In the genomic region with DNA sequence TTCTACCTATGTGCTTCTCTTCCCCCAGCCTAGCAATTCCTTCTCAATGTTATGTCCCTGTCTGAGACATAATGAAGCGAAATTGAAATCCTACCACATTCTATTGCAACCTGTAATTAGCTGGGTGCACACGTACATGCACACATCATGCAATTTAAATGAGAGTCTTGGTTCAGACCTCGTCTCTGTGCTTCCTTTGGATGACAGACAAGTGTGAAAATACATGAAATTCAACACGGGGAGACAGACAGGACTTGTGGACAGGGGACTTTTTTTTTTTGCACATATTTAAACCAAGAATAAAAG, we compare ENCODE assay signal across 12 mouse cellular contexts.
A peak's percentile ranks its signal among the peaks of the same experiment; 100 is the strongest.
DNase-seq lines count a peak whose midpoint lies in the region; ATAC-seq and TF ChIP-seq lines count a peak whose summit lies in the region.
"Had no signal": no experiment of that assay in that cellular context is flagged by ENCODE, and none has a peak within 500 bp of the region (broad histone marks: within the 10 kb centered on the region; RNA-seq: fewer than 3 reads in every experiment).

No protein-coding gene starts in this region.

- no peaks in the 10 kb centered on the region for H3K9me3 ChIP-seq in forebrain, embryonic 14.5 days (replicated peaks; ENCODE audit: control insufficient read depth, low read length)
- no peaks in the 10 kb centered on the region for H3K9me3 ChIP-seq in hindbrain, embryonic 16.5 days (ENCODE audit: control insufficient read depth, low read length)
- no peaks in the 10 kb centered on the region for H3K9me3 ChIP-seq in neural tube, embryonic 12.5 days
- no peaks in the 10 kb centered on the region for H3K9me3 ChIP-seq in heart, embryonic 11.5 days (replicated peaks; ENCODE audit: control insufficient read depth, low read length)
- H3K9me3 ChIP-seq: lung, embryonic 15.5 days had no signal

- no peaks in the 10 kb centered on the region for H3K27me3 ChIP-seq in forebrain, embryonic 14.5 days (replicated peaks; ENCODE audit: control insufficient read depth, insufficient read depth, low read length)
- no peaks in the 10 kb centered on the region for H3K27me3 ChIP-seq in hindbrain, embryonic 16.5 days (replicated peaks; ENCODE audit: control insufficient read depth, insufficient read depth, low read length)
- no peaks in the 10 kb centered on the region for H3K27me3 ChIP-seq in neural tube, embryonic 12.5 days (replicated peaks)
- H3K27me3 ChIP-seq in heart, embryonic 11.5 days (ENCODE audit: control insufficient read depth, insufficient read depth, low read length): no peaks in the 10 kb centered on the region
- H3K27me3 ChIP-seq: lung, embryonic 15.5 days had no signal

- no peak overlapping the region for H3K9ac ChIP-seq in forebrain, embryonic 14.5 days (ENCODE audit: low read length)
- H3K9ac ChIP-seq in hindbrain, embryonic 16.5 days (ENCODE audit: low read depth, low read length): no peak overlapping the region
- no peak overlapping the region for H3K9ac ChIP-seq in neural tube, embryonic 12.5 days
- no peak overlapping the region for H3K9ac ChIP-seq in heart, embryonic 11.5 days (ENCODE audit: low read depth, low read length)
- H3K9ac ChIP-seq: lung, embryonic 15.5 days had no signal

- peak overlapping the region; percentile 38 for H3K4me2 ChIP-seq in forebrain, embryonic 14.5 days (ENCODE audit: low read length)
- no peak overlapping the region for H3K4me2 ChIP-seq in hindbrain, embryonic 16.5 days (ENCODE audit: low read length)
- H3K4me2 ChIP-seq in neural tube, embryonic 12.5 days (replicated peaks): no peak overlapping the region; the same call in 1 of the 2 replicates
- no peak overlapping the region for H3K4me2 ChIP-seq in heart, embryonic 11.5 days
- H3K4me2 ChIP-seq: lung, embryonic 15.5 days had no signal

- peak overlapping the region; percentile 92 for H3K27ac ChIP-seq in forebrain, embryonic 14.5 days (ENCODE audit: low read depth, low read length)
- H3K27ac ChIP-seq in hindbrain, embryonic 16.5 days (ENCODE audit: low read depth, low read length): peak overlapping the region; percentile 75
- H3K27ac ChIP-seq in neural tube, embryonic 12.5 days: peak overlapping the region; percentile 70
- no peak overlapping the region for H3K27ac ChIP-seq in heart, embryonic 11.5 days (ENCODE audit: low read depth, low read length)
- H3K27ac ChIP-seq: heart, adult 2 months; lung, embryonic 15.5 days had no signal

- no peaks in the 10 kb centered on the region for H3K36me3 ChIP-seq in forebrain, embryonic 14.5 days (ENCODE audit: control insufficient read depth, insufficient read depth, low read length)
- H3K36me3 ChIP-seq in hindbrain, embryonic 16.5 days (ENCODE audit: control insufficient read depth, insufficient read depth, low read length): no peaks in the 10 kb centered on the region
- H3K36me3 ChIP-seq in neural tube, embryonic 12.5 days: no peaks in the 10 kb centered on the region
- H3K36me3 ChIP-seq in heart, embryonic 11.5 days (ENCODE audit: control insufficient read depth, insufficient read depth, low read length): no peaks in the 10 kb centered on the region
- H3K36me3 ChIP-seq: lung, embryonic 15.5 days had no signal

- H3K4me3 ChIP-seq in forebrain, embryonic 14.5 days (ENCODE audit: low read depth, low read length): no peak overlapping the region
- H3K4me3 ChIP-seq in hindbrain, embryonic 16.5 days (ENCODE audit: low read length): no peak overlapping the region
- H3K4me3 ChIP-seq in neural tube, embryonic 12.5 days: no peak overlapping the region
- no peak overlapping the region for H3K4me3 ChIP-seq in lung, adult 2 months (replicated peaks; ENCODE audit: extremely low read depth, low read depth, low read length)
- H3K4me3 ChIP-seq in heart, embryonic 11.5 days (ENCODE audit: low read depth, low read length): no peak overlapping the region
- H3K4me3 ChIP-seq: heart, adult 2 months; lung, embryonic 15.5 days had no signal

- no peak for TF ChIP-seq CTCF in lung, adult 2 months (IDR thresholded peaks at IDR 0.05; ENCODE audit: insufficient read depth, low read length)

- H3K4me1 ChIP-seq in forebrain, embryonic 14.5 days (ENCODE audit: control insufficient read depth, insufficient read depth, low read length): peaks cover 45% of the 10 kb centered on the region
- peaks cover 11% of the 10 kb centered on the region for H3K4me1 ChIP-seq in hindbrain, embryonic 16.5 days (ENCODE audit: control insufficient read depth, insufficient read depth, low read depth, low read length)
- H3K4me1 ChIP-seq in neural tube, embryonic 12.5 days: peaks cover 12% of the 10 kb centered on the region
- no peaks in the 10 kb centered on the region for H3K4me1 ChIP-seq in lung, adult 2 months (ENCODE audit: control insufficient read depth, insufficient read depth, low read length)
- H3K4me1 ChIP-seq in heart, embryonic 11.5 days (ENCODE audit: control insufficient read depth, insufficient read depth, low read length): peaks cover 12% of the 10 kb centered on the region; the same call in 1 of the 2 replicates

- 3% methylated on average over 4 of the region's 4 CpGs for WGBS in forebrain, embryonic 14.5 days
- 21% methylated on average over 4 of the region's 4 CpGs for WGBS in hindbrain, embryonic 16.5 days
- WGBS in neural tube, embryonic 12.5 days: 20% methylated on average over 4 of the region's 4 CpGs
- 90% methylated on average over 4 of the region's 4 CpGs for WGBS in lung, adult 2 months
- 53% methylated on average over 4 of the region's 4 CpGs for WGBS in heart, embryonic 11.5 days (ENCODE audit: insufficient replicate concordance)

- TF ChIP-seq POLR2A in lung, adult 2 months (IDR thresholded peaks at IDR 0.05; ENCODE audit: borderline replicate concordance, extremely low read depth, low read depth, low read length): no peak

- peak; percentile 76 for ATAC-seq in forebrain, embryonic 14.5 days
- ATAC-seq in hindbrain, embryonic 16.5 days: peak; percentile 15; the same call in 1 of the 2 replicates
- peak; percentile 41 for ATAC-seq in neural tube, embryonic 12.5 days (ENCODE audit: low FRiP score, low read depth)
- ATAC-seq in heart, embryonic 11.5 days (replicated peaks; ENCODE audit: insufficient number of reproducible peaks, low FRiP score, low TSS enrichment): no peak

- peak; percentile 22 for DNase-seq in brain, embryonic 18.5 days (ENCODE audit: low read depth, low spot score)
- peak; percentile 88 for DNase-seq in forebrain, embryonic 14.5 days (ENCODE audit: low spot score)
- no peak for DNase-seq in lung, adult 2 months
- DNase-seq in ovary, postnatal 10 days (ENCODE audit: low spot score): no peak
- DNase-seq: layer of hippocampus, adult 9-11 months; liver; right cerebral cortex, postnatal 25 days had no signal

Comparison
In these comparisons a context has a peak if more than half of its experiments do, and no peak if none do; other contexts are left out.
1. DNase-seq: peak in brain, embryonic 18.5 days (single experiment) and forebrain, embryonic 14.5 days (single experiment); none in lung, adult 2 months (single experiment) and ovary, postnatal 10 days (single experiment).